Mouse (Mus musculus): ENCODE measurements around the gene Zfp652. TPM values are rescaled to one million over a fixed set of nuclear protein-coding genes. Genes with fewer than 3 reads are reported as not detected.
A peak's percentile ranks its signal among the peaks of the same experiment; 100 is the strongest.

The Zfp652 gene
- polyA plus RNA-seq, 1 experiment = 18.2 TPM

GRCm38 (mm10) chr11:95677925-95678701 is 34.4 kb upstream of the Zfp652 start:
- DNase-seq (ENCODE audit: low read depth in 1 of 2, low spot score in 2 of 2) = no peak
- TF ChIP-seq CTCF (IDR thresholded peaks at IDR 0.05; ENCODE audit: extremely low read depth, insufficient read depth, insufficient read length, insufficient replicate concordance) (no peak), POLR2A (IDR thresholded peaks at IDR 0.05; ENCODE audit: low read depth, low read length) (no peak)
- peaks cover 27% of the 10 kb centered on the region for H3K36me3 ChIP-seq (ENCODE audit: control insufficient read depth, insufficient read depth, low read length)
- H3K27ac ChIP-seq (ENCODE audit: insufficient read depth, low read length) = no peak overlapping the region
- H3K4me1 ChIP-seq (ENCODE audit: control insufficient read depth, insufficient read depth, insufficient read length) = no peaks in the 10 kb centered on the region
- no peak overlapping the region for H3K4me3 ChIP-seq (ENCODE audit: extremely low read depth, insufficient read depth, insufficient read length)
- WGBS = 88% methylated on average over 14 of the region's 14 CpGs
- no peaks in the 10 kb centered on the region for H3K27me3 ChIP-seq (ENCODE audit: control insufficient read depth, insufficient read depth, low read length)

DNA sequence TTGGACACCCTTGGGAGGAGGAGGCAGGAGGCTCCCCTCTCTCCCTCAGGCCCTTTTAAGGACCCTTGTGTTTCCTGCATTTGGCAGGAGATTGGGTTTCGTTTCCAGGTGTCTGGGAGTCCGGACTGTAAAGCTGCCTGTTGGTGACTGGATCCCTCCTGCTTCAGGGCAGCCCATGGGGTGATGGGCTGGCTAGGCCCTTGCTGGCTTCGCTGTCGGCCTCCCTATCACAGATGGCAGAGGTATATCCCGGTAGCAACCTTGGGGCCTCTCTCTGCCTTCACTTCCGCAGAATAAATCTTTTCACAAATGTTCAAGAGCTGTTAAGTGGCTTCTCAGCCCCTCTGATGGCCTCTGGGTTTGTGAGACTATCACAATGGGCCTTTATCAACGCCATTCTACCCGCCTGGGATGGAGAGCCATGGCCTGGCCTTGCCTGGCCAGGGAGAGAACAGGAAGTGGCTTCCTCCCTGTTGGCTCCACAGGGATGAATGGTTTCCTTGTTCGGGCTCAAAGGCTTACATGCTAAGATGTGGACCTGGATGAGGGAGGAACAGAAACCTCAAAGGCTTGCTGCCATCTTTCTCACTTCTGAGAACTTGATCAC is 30.4 kb upstream of the Zfp652 start:
- WGBS = 79% methylated on average over 9 of the region's 9 CpGs
- no peaks in the 10 kb centered on the region for H3K4me1 ChIP-seq (ENCODE audit: control insufficient read depth, insufficient read depth, insufficient read length)
- TF ChIP-seq CTCF (IDR thresholded peaks at IDR 0.05; ENCODE audit: extremely low read depth, insufficient read depth, insufficient read length, insufficient replicate concordance) (no peak), POLR2A (IDR thresholded peaks at IDR 0.05; ENCODE audit: low read depth, low read length) (no peak)
- H3K4me3 ChIP-seq (ENCODE audit: extremely low read depth, insufficient read depth, insufficient read length) = no peak overlapping the region
- no peak for DNase-seq (ENCODE audit: low read depth in 1 of 2, low spot score in 2 of 2)
- no peak overlapping the region for H3K27ac ChIP-seq (ENCODE audit: insufficient read depth, low read length)
- peaks cover 17% of the 10 kb centered on the region for H3K36me3 ChIP-seq (ENCODE audit: control insufficient read depth, insufficient read depth, low read length)
- no peaks in the 10 kb centered on the region for H3K27me3 ChIP-seq (ENCODE audit: control insufficient read depth, insufficient read depth, low read length)

DNA sequence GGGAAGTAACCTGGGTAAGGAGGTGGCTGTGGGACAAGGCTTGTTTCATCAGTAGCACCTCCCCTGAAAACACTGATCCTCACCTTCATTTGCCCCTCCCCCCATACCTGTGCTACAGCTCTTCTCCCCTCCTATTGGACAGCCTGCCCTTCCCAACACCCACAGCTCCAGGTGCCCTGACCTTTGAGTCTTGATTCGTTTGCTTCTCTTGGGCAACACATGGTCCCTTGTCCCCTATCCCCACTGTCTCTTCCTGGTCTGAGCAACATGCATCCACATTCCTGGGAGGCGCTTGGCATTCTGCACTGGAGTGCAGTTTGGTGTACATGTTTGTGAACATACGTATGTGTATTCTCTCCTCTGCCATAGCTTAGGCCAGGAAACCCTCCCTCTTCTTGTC is 29.5 kb upstream of the Zfp652 start:
- TF ChIP-seq POLR2A (IDR thresholded peaks at IDR 0.05; ENCODE audit: low read depth, low read length) = no peak
- no peak for TF ChIP-seq CTCF (IDR thresholded peaks at IDR 0.05; ENCODE audit: extremely low read depth, insufficient read depth, insufficient read length, insufficient replicate concordance)
- H3K27me3 ChIP-seq (ENCODE audit: control insufficient read depth, insufficient read depth, low read length) = no peaks in the 10 kb centered on the region
- H3K4me3 ChIP-seq (ENCODE audit: extremely low read depth, insufficient read depth, insufficient read length) = no peak overlapping the region
- no peaks in the 10 kb centered on the region; the same call in 1 of the 2 replicates for H3K4me1 ChIP-seq (ENCODE audit: control insufficient read depth, insufficient read depth, insufficient read length)
- no peak for DNase-seq (ENCODE audit: low read depth in 1 of 2, low spot score in 2 of 2)
- H3K36me3 ChIP-seq (ENCODE audit: control insufficient read depth, insufficient read depth, low read length) = peaks cover 12% of the 10 kb centered on the region
- 87% methylated on average over 3 of the region's 3 CpGs for WGBS
- no peak overlapping the region for H3K27ac ChIP-seq (ENCODE audit: insufficient read depth, low read length)

- no peaks in the 10 kb centered on the region for H3K27me3 ChIP-seq (ENCODE audit: control insufficient read depth, insufficient read depth, low read length)
- H3K27ac ChIP-seq (ENCODE audit: insufficient read depth, low read length) = no peak overlapping the region
- H3K36me3 ChIP-seq (ENCODE audit: control insufficient read depth, insufficient read depth, low read length) = peaks cover 4% of the 10 kb centered on the region; the same call in 1 of the 2 replicates
- peak; percentile 50 to 71 for DNase-seq (ENCODE audit: low read depth in 1 of 2, low spot score in 2 of 2)
- TF ChIP-seq CTCF (IDR thresholded peaks at IDR 0.05; ENCODE audit: extremely low read depth, insufficient read depth, insufficient read length, insufficient replicate concordance) (peak; percentile 84; the same call in 1 of the 2 replicates), POLR2A (IDR thresholded peaks at IDR 0.05; ENCODE audit: low read depth, low read length) (no peak)
- whole genome bisulfite sequencing = 3% methylated on average over 4 of the region's 4 CpGs
- H3K4me3 ChIP-seq (ENCODE audit: extremely low read depth, insufficient read depth, insufficient read length) = no peak overlapping the region
- peaks cover 23% of the 10 kb centered on the region; the same call in 1 of the 2 replicates for H3K4me1 ChIP-seq (ENCODE audit: control insufficient read depth, insufficient read depth, insufficient read length)
Measured at GRCm38 (mm10) chr11:95686031-95686430, 26.4 kb upstream of the Zfp652 start.

DNA sequence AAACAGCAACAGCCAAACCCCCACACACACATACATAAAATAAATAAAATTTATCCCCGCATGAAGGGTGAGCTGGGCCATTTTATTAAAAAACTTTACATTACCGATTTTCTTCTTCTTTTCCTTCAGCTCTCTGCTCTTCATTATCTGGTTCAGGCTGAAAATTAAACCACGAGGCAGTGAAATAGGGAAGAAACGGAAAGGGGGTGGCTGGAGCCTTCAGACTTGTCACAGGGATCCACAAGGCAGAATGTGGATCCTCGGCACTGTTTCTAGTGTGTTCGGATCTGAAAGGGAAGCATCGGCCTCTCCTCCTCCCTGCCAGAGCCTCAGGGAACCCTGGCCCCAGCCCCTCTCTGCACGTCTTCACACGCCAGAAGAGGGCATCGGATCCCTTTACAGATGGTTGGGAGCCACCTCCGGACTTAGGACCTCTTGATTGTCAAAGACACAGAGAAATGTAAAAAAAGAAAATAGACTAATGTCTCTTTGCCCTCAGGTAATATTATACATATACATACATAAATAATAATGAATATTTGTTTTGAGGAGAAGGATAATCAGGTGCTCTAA is 25.3 kb upstream of the Zfp652 start:
- no peak overlapping the region for H3K27ac ChIP-seq (ENCODE audit: insufficient read depth, low read length)
- DNase-seq (ENCODE audit: low read depth in 1 of 2, low spot score in 2 of 2) = no peak
- no peak overlapping the region for H3K4me3 ChIP-seq (ENCODE audit: extremely low read depth, insufficient read depth, insufficient read length)
- WGBS = 55% methylated on average over 11 of the region's 11 CpGs
- H3K4me1 ChIP-seq (ENCODE audit: control insufficient read depth, insufficient read depth, insufficient read length) = peaks cover 29% of the 10 kb centered on the region; the same call in 1 of the 2 replicates
- TF ChIP-seq CTCF (IDR thresholded peaks at IDR 0.05; ENCODE audit: extremely low read depth, insufficient read depth, insufficient read length, insufficient replicate concordance) (no peak), POLR2A (IDR thresholded peaks at IDR 0.05; ENCODE audit: low read depth, low read length) (no peak)
- H3K27me3 ChIP-seq (ENCODE audit: control insufficient read depth, insufficient read depth, low read length) = no peaks in the 10 kb centered on the region
- H3K36me3 ChIP-seq (ENCODE audit: control insufficient read depth, insufficient read depth, low read length) = no peaks in the 10 kb centered on the region

DNA sequence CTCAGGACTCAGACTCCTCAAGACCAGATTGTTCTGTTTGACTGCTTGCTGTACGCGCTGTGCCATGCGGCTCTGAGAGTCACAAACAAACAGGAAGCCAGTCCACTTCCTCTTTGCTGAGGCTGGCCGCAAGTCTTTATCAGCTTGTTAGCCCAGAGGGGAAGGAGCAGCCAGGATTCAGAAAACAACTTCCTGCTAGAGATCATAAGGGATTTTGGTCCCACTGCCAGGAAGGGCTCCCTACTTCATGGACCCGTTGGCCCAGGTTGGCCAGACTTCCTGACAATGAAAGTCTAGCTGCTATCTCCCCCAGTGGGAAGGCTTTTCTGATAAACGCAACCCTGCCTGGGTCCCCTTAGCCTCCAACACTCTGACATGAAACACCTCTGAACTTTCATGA is 24.0 kb upstream of the Zfp652 start:
- WGBS = 5% methylated on average over 6 of the region's 6 CpGs
- H3K27me3 ChIP-seq (ENCODE audit: control insufficient read depth, insufficient read depth, low read length) = no peaks in the 10 kb centered on the region
- no peaks in the 10 kb centered on the region for H3K36me3 ChIP-seq (ENCODE audit: control insufficient read depth, insufficient read depth, low read length)
- H3K4me3 ChIP-seq (ENCODE audit: extremely low read depth, insufficient read depth, insufficient read length) = peak overlapping the region; percentile 33; the same call in 1 of the 2 replicates
- TF ChIP-seq CTCF (IDR thresholded peaks at IDR 0.05; ENCODE audit: extremely low read depth, insufficient read depth, insufficient read length, insufficient replicate concordance) = no peak
- TF ChIP-seq POLR2A (IDR thresholded peaks at IDR 0.05; ENCODE audit: low read depth, low read length) = no peak
- DNase-seq (ENCODE audit: low read depth in 1 of 2, low spot score in 2 of 2) = peak; percentile 53 to 70
- H3K27ac ChIP-seq (ENCODE audit: insufficient read depth, low read length) = peak overlapping the region; percentile 78
- peaks cover 29% of the 10 kb centered on the region; the same call in 1 of the 2 replicates for H3K4me1 ChIP-seq (ENCODE audit: control insufficient read depth, insufficient read depth, insufficient read length)
